Mouse (Mus musculus) CH12F3 (cell line): ENCODE data around the gene Rnf43.

Experiments
- in situ Hi-C: fragments of 300-500 bp; cut with MboI; formaldehyde crosslinking; loops from 2 replicates; pipeline ENCODE4 v1.14.3; 2020; ENCODE audit warnings: low sequenced_read_pairs

Rnf43 gene

GRCm38 (mm10) chr11:87709513-87710261 is 47.2 kb downstream of the Rnf43 start:
- in situ Hi-C loops: no loop called here

DNA sequence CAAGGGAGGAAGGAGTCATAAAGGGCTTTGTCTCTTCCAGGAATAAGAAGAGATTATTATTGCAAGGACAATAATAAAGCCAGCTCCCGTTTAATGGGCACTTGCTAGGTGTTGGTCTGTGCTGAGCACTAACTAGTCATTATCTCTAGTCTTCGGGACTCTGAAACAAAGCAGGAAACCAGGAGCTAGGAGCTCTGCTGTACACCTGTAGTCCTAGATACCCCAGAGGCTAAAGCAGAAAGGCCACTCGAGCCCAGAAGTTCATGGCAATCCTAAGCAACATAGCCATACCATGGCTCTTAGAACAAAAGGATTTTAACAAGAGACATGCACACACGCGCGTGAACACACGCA is 47.7 kb downstream of the Rnf43 start:
- in situ Hi-C loops: no loop called here

DNA sequence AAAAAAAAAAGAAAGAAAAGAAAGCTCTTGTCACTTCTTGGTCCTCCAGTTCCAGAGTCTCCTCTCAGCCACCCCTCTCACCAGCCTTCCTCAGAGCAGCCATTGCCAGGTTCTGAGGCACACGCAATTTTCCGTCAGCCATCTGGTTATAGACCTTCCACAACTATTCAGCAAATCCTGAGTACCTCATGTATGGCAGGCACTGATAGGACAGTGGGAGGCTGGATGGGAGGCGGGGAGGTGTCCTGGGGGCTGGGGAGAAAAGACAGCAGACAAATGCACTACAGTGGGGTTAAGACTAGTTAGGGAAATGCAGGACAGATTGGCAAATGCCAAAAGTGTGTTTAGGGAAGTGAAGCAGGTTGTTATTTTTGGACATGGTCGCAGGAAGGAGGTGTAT is 49.7 kb downstream of the Rnf43 start:
- in situ Hi-C loops: no loop called here

GRCm38 (mm10) chr11:87715999-87716398 is 53.5 kb downstream of the Rnf43 start:
- in situ Hi-C loops: no loop called here

- in situ Hi-C loops: no loop called here
Observed at GRCm38 (mm10) chr11:87719526-87719925, 57.0 kb downstream of the Rnf43 start.

DNA sequence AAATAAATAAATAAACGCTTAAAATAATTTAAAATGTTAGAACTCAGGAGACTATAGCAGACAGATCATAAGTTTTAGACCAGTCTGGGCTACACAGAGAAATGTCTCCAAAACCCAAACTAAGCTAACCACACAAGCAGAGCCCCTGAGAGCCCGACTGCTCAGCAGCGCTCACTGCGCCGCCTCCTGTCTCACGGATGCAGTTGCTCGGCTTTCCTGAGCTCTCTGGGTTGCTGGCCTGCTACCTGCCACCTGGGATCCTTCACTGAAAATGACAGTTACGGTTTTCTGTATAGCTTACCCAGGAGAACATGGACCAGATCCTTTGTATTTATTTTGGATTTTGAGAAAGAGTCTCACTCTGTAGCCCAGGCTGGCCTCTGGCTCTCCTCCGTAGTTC is 57.8 kb downstream of the Rnf43 start:
- in situ Hi-C loops: no loop called here

GRCm38 (mm10) chr11:87720839-87721238 is 58.3 kb downstream of the Rnf43 start:
- in situ Hi-C loops: no loop called here

GRCm38 (mm10) chr11:87722168-87722567 is 59.6 kb downstream of the Rnf43 start:
- in situ Hi-C loops: no loop called here

- in situ Hi-C loops: no loop called here
Observed at GRCm38 (mm10) chr11:87722891-87723290, 60.4 kb downstream of the Rnf43 start.

DNA sequence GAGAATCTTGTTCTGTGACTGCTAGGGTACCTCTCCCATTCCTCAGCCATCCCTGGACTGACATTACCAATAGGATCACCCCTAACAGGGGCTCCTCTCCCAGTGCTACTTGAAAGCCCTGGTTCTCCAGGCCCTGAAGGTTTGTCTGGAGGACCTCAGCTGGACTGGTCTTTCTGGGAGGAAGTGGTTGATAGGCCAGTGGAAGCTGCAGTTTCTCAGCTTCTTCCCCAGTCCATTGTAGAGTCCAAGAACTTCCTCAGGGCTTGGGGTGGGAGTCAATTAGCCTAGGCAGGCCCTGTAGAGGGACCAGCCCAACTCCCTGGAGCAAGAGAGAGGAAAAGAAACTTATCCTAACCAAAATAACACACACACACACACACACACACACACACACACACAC is 63.0 kb downstream of the Rnf43 start:
- in situ Hi-C loops: no loop called here

DNA sequence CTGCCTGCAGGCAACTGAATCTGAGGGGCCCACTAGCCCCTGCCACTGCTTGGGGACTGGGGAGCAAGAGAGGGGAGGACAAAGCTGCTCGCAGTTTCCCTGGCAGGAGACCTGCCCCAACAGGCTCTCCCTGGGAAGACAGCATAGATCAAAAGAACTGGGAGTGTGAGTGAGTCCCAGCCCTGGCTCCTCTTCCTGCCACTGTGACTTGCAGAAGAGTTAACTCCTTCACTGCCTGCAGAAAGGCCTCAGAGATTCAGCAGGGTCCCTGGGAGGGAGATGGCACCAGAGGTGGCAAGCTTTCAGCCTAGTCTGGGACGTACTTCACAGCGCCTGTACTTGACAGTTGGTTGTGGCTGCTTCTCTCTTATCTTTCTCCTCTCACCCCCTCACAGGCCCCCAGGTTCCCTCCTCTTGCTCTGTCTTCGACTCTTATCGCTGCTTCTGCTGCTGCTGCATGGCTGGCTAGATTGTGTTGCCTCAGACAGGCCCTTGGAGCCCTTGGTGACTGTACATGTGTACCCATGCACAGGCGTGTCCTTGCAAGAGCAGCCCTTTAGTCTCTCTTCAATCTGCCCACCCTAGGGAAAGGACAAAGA is 63.5 kb downstream of the Rnf43 start:
- in situ Hi-C loops: no loop called here

DNA sequence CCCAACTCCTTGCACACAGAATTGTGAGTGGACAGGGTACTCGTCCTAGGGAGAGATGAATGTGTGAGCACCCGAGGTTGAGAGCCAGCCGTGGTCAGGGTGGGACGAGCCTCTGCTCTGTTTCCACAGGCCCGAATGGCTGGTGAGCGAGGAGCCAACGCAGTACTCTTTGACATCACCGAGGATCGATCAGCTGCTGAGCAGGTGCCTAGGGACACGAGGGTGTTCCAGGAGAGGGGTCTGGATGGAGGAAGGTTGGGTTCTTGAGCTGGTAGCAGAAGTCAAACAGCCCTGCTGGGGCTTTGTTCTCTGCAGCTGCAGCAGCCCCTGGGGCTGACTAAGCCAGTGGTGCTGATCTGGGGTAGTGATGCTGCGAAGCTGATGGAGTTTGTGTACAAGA is 64.5 kb downstream of the Rnf43 start:
- in situ Hi-C loops: no loop called here

GRCm38 (mm10) chr11:87727471-87727870 is 64.9 kb downstream of the Rnf43 start:
- in situ Hi-C loops: no loop called here

DNA sequence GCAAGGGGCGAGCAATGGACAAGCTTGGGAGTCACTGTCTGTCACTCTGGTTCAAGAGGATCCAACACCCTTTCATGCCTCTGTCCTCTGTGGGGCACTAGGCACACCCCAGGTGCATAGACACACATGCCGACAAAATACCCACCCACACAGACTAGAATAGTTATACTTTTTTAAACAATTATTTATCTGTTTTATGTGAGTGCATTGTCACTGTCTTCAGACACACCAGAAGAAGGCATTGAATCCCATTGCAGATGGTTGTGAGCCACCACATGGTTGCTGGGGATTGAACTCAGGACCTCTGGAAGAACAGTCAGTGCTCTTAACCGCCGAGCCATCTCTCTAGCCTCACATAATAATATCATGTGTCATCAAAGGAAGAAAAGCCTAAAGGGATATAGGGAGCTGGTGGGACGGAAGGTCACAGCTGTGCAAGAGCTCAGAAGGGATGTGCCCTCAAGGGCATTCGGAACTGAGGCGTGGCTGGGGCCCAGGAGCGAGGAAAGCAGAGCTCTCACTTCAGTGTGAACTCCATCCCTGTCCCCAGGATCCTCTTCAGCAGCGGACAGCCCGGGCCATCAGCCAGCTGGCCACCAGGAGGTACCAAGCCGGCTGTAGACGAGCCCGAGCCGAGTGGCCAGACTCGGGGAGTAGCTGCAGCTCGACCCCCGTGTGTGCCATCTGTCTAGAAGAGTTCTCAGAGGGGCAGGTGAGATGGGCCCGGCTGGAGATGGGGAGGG is 66.5 kb downstream of the Rnf43 start:
- in situ Hi-C loops: no loop called here

- in situ Hi-C loops: no loop called here
Observed at GRCm38 (mm10) chr11:87729593-87730185, 67.2 kb downstream of the Rnf43 start.

DNA sequence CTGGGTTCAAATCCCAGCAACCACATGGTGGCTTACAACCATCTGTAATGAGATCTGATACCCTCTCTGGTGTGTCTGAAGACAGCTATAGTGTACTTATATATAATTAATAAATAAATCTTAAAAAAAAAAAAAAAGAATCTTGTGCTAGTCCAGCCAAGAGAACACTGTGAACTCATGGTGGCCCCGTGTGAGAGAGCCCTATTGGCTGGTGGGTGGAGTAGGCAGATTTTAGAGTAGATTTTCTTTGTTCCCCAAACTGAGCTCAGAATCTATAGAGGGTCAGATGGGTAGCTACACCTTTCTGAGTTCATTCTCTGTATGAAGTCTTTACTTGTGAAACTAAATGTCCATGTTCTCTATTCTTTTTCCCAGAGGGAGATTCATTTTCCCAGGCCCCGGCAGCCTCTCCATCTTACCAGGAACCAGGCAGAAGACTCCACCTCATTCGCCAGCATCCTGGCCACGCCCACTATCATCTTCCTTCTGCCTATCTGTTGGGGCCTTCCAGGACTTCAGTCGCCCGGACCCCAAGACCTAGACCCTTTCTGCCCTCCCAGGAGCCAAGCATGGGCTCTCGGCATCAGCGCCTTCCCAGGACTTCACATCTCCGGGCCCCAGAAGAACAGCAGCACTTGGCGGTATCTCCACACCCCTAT is 68.3 kb downstream of the Rnf43 start:
- in situ Hi-C loops: no loop called here

- in situ Hi-C loops: no loop called here
Observed at GRCm38 (mm10) chr11:87734346-87734745, 71.8 kb downstream of the Rnf43 start.

- in situ Hi-C loops: no loop called here
Observed at GRCm38 (mm10) chr11:87735691-87736090, 73.2 kb downstream of the Rnf43 start.

DNA sequence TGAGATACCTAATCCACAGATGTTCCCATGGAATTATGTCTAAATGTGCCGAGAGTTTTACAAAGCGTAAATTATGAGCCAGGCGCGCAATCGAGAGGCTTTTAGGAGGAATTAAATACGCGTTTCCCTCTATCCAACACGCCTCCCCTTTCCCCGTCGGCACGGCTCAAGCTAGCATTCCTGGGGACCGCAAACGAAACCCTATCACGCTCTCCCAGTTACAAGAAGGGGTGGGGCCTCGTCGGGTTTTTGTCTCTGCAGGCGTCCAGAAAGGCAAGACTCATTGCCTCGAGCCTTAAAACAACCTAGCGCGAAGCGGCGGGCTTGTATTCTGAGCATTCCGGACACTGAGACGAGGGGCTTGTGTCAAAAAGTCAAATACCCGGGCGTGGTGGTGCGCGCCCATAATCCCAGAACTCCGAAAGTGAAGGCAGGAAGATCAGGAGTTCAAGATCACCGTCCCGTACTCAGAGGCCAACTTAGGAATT is 74.2 kb downstream of the Rnf43 start:
- in situ Hi-C loops: no loop called here

- in situ Hi-C loops: no loop called here
Observed at GRCm38 (mm10) chr11:87737175-87737740, 74.7 kb downstream of the Rnf43 start, which contains the start of gene Supt4a. Gene Supt4a (plus strand): TSS chr11:87737552.

GRCm38 (mm10) chr11:87743691-87744090 is 81.2 kb downstream of the Rnf43 start:
- in situ Hi-C loops: no loop called here
